Mouse (Mus musculus): ENCODE results near the gene 4930505A04Rik.
"Not testable (repeated sequence)": the region's sequence is repeated elsewhere in the genome, so short reads cannot be mapped to it uniquely, and the experiment has no call there.

Gene 4930505A04Rik

DNA sequence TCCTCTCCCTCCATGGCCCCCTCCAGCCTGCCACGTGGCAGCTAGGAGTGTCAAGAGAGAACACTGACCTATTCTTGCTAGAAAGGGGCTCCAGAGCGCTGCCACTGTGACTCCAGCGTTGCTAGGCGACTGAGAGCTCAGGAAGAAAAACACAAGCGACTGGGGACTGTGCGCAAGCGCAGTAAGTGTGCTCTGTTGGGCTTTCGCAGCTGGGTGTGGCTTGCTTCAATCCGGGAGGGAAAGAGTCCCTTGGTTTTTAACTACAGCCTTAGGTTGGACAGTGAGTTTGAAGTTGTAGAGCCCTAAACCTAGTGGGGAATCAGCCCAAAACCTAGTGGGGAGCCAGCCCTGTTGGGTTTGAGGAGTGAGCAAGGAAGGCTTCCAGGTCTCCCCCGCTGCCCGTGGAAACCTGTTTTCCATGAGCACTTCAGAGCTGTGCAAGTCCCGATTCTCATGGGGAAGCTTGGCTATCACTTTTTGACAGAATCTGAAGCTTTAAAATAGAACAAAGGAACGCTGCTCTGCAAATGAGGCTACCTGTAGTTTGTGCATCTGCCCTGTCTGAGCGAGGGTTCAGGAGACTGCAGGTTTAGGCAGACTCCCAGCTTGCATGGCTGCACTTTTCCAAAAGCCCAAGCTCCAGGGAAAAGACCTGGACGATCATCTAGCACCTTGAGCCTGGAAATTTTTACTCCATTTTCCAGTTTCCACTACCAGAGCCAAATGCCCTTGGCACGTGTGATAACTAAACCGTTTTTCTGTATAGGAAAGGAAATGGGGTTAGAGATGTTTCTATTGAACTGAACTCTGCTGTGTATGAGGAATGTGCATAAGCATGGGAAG, at the start of gene 4930505A04Rik:
4930505A04Rik (minus strand) TSS at position 77 of the 843 bp plus-strand sequence.
- peak; percentile 96 for DNase-seq

DNA sequence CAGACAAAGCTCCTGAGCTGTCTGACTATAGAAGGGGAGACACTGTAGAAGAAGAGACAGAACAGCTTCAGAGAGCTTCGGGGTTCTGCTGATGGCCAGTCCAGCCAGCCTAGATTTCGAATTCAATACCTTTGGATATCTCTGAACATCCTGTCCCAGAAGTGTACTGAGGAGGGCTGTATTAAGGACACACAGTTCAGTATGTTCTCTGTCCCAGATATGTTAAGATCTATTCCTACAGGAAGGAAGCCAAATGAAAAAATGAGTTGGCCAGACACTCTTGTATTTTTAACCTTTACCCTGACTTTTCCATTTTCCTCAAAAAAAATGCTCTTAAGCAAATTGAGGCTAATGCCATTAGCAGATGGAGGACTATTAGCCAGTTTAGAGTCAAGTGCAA, 45.5 kb upstream of the 4930505A04Rik start:
- peak; percentile 32 for DNase-seq

- DNase-seq = no peak
Measured at GRCm38 (mm10) chr11:30508178-30508577, 36.6 kb upstream of the 4930505A04Rik start.

- no peak for DNase-seq
Measured at GRCm38 (mm10) chr11:30498738-30499355, 27.2 kb upstream of the 4930505A04Rik start.

- DNase-seq = no peak
Measured at GRCm38 (mm10) chr11:30497151-30497550, 25.5 kb upstream of the 4930505A04Rik start.

DNA sequence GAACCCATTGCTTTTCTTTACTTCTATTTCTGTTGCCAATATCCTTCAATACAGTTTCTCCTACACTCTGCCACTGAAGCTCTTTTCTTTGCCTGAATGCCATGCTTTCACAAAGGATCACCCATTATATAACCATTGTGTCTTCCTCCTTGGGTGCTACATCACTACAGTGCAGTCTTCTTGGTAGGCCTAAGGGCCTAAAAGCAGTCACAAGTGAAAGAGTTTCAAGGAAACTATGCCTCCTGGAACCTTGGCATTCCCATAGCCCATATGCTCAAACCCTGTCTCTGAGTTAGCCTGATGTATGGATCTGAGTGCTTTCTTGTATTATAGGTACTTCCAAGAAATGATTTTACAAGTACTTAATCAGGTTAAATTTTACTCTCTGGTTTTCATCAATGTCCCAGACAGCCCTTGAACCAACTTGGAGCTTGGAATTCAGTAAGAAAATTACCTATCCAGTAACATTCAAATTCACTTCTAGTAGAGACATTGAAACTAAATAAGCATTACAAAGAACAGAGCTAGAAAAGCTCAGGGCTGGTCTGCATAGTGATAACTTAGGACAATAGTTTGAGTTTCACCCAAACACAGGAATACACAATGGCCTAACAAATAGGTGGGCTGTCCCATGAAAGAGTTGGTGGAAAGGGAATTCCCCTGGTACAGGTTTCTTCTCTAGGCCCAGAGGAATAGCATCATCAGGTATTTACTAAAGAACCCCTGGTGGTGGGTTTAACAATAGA, 20.1 kb upstream of the 4930505A04Rik start:
- no peak for DNase-seq

GRCm38 (mm10) chr11:30488183-30488582, 16.6 kb upstream of the 4930505A04Rik start:
- DNase-seq = no peak

DNA sequence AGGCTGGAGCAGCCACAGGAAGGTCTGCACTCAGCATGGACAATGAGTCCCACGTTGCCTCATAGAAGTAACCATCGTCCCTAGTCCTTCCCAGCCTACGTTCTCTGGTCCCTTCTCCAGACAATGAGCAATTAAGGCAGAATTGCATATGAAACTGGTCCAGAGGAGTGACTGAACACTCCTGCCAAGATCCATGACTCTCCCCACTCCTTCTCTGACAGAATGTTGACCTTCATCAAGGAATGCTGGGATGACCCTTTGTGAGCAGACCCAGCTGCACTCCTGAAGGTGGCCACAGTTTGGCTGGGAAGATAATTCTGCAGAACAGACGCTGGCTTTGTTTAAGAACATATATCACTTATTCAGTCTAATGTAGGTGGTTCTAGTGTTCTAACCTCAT, 11.7 kb upstream of the 4930505A04Rik start:
- DNase-seq = no peak

GRCm38 (mm10) chr11:30471187-30471586, 440 bp downstream of the 4930505A04Rik start:
- no peak for DNase-seq

DNA sequence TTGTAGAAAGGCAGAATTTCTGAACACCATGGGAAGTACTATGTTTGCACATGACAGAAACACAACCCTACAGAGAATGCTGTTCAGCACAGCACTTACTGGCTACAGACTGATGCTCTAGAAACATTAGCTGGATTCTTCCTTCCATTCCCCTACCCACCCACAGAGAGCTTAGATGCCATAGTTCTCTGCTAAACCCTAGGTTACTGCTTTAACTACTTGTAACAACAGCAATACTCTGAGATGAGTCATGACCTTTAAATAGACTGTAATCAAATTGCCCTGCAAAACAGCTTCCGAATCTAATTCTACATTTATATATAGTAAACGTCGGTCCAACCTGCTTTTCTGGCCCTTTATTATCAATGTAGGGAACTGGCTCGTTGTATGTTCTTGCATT, 17.3 kb downstream of the 4930505A04Rik start:
- no peak for DNase-seq

DNA sequence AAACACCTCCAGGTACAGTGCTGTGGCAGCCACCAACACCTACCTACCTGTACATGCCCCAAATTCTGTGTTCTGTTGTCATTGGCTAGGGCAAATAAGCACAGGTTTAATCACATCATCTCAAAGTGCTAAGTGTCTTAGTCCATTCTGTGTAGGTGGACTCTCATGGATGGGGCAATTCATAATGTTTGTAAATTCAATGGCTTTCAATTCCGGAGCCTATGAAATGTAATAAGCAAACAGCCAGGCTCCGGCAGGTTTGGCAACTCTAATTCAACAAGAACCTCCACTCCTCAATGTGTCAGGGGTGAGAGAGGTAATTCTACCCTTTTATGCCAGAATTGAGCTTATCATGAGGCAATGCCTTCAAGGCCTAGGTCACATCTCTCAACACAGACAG, 23.5 kb downstream of the 4930505A04Rik start:
- DNase-seq = no peak

DNA sequence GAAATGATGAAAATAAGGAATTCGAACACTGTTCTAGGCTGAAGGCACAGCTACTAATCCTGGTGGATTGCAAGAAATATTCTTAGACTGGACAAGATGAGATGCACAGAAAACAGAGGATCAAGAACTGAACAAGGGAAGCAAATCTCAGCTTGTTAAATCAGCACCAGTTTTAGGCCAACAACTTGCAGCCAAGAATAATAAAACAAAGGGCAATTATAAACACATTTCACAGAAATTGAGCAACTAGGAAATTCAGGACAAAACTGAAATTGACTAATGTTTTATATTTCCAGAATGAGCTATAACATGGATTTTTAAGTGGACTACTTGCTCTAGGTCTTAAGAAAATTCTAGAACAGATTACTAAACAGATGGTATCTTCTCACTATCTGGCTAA, 24.1 kb downstream of the 4930505A04Rik start:
- no peak for DNase-seq

- not testable (repeated sequence) for DNase-seq
Measured at GRCm38 (mm10) chr11:30444192-30444905, 27.3 kb downstream of the 4930505A04Rik start.

DNA sequence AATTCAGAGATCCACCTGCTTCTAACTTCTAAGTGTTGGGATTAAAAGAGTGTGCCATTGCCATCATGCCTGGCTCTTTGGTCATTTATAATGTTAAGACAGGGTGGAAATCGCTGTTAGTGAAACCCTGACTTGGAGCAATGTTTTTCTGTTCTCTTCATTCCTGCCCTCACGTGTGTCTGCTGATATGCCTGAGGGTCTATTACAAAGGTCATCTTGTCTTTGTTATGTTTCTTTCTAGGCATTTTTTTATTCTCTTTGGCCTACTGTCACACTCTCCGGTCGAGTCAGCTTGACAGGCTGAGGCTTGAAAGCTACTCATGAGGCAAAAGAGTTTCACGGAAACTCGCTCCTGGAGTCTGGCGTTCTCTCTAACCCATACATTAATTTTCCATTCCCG, 27.9 kb downstream of the 4930505A04Rik start:
- no peak for DNase-seq

DNA sequence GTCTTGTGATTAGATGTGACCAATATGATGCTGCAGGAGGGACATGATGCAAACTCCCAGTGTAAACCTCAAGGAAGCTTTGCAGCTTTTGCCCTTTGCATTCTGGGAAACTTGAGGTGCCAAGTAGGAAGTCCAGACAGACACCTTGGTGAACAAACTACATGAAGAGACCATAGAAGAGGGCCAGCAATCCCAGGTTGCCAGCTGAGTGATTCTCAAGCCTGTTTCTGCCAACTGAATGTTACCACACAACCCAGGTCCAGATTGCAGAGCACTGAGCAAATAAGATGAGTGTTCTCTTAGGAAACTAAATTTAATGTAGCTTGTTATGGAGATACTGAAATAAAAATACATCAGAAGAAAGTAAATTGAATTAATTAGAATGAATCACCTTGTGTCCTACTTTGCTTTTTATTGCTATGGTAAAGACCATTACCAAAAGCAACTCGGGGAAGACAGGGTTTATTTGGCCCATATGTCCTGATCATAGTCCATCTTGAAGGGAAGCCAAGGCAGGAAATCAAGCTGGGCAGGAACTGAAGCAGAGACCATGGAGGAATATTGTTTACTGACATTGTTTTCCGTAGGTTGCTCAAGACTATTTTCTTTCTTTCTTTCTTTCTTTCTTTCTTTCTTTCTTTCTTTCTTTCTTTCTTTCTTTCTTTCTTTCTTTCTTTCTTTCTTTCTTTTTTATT, 38.2 kb downstream of the 4930505A04Rik start:
- peak; percentile 10 for DNase-seq

DNA sequence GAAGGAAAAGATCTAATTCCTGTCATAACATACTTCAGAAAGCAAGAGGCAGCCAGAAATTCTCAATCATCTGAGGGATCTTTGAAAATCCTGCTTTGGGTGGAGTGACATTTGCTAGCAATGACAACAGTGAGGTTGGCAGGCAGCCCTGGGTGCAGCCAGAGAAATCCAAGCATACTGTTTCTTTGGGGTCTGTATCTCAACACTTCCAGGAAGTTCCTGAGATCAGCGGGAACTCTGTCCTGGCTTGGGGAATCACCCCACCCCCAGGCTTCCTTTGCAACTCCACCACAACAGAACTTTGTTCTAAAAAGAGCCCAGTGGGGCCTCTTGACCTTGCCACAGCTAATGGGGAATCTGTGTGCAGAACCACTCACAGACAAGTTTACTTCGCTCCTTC, 66.0 kb downstream of the 4930505A04Rik start:
- DNase-seq = peak; percentile 83

DNA sequence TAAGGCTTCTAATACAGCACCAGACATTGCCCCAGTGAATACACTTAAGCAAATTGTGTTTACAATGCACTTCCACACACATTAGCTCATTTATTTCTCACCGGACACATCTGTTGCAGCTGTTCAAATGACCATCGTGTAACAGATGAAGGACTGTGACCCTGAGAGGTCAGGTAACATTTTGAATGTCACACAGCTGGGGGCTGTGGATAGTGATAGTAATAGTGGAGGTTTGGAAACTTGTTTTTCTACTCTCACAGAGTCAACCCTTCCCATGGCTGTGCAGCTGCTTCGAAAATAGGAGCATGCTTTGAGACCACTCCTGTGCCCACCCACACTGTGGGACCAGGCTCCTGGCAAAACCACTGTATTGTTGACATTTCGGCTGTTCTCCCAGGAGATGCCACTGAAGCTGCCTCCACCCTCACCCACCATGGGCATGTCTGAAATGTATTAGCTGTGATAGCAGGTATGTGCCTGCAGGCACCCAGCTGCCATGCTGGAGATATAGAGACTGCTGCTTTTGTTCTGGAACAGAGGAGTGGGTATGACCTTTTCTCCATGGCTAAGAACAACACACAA, 66.9 kb downstream of the 4930505A04Rik start:
- no peak for DNase-seq

GRCm38 (mm10) chr11:30394351-30394750, 77.3 kb downstream of the 4930505A04Rik start:
- no peak for DNase-seq

DNA sequence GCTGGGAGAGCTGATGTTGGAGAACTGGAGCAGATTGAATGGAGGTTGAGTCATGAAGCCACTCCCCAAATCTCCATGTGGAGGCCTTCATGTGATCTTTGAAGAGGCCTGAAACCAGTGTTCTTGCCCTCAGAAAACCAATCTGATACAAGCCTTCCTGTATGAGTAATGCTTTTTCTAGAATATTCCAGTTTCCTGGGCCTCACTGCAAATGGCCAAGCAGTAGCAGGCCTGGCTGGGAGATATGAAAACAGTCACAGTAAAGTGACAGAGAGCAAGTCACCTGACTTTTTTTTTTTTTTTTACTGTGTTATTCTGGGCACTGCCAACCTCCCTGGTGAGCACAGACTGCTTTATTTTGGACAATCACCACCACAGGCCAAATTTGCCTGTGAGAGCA, 88.6 kb downstream of the 4930505A04Rik start:
- DNase-seq = no peak
